Mouse (Mus musculus) stomach, postnatal 0 days (tissue): Measurements from ENCODE around the gene Tmem26.

Experiments
- CTCF ChIP-seq: IDR thresholded peaks from 2 replicates; pipeline ENCODE4 v1.5.1; 2016; ENCODE audit warnings: antibody characterized with exemption, low read depth, mild to moderate bottlenecking, moderate library complexity
- EP300 ChIP-seq: optimal IDR thresholded peaks from 2 replicates; pipeline ENCODE3; 2016; ENCODE audit warnings: antibody characterized with exemption

DNA sequence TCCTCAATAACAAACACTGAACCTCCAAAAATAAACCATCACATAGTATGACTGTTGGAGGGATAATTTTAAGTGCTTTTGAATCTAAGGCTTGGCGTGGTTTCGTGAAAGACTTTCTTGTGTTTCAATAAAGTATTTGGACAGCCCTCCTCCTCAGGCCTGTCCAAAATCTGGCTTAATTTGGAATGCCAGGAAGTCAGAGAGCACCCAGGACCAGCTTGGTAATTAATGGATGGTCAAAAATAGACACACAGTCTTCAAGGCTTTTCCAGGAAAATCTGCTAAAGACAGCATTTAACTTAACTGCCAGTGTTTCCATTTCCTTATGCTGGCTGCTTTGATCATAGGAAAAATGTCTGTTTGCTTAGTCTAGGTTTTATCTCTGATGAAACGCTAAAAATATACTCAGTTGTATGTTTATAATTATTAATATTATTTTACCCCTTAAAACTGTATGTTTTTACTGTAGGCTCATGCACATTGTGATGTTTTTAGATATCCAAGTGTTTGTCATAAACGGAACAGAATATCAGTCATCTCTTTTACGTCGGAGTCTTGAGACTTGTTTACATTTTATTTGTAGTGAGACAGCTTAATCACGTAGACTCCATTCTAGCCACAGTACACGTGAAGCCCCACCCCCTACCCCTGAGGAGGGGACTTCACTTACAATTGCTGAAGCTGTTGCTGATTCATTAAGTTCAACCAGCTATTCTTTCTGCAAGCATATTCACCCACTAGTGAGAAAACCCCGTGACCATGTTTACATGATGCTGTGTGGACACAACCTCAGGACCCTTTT lies 57.8 kb downstream of the Tmem26 start:
- no peak for TF ChIP-seq CTCF
- TF ChIP-seq EP300 = peak; percentile 42
